Mouse (Mus musculus) layer of hippocampus, postnatal 14 days (tissue): ENCODE data around the gene B3gnt3. TPM values are rescaled to one million over a fixed set of nuclear protein-coding genes. Genes with fewer than 3 reads are reported as not detected.
A peak's percentile ranks its signal among the peaks of the same experiment; 100 is the strongest.
"Not testable (repeated sequence)": the region's sequence is repeated elsewhere in the genome, so short reads cannot be mapped to it uniquely, and the experiment has no call there.

ENCODE experiments used
- DNase-seq, 2 experiments: peaks; one replicate each; pipeline ENCODE4 v3.0.0; 2021 to 2022; ENCODE audit warnings: low spot score in 2 of 2, mixed read lengths in 1 of 2
- total RNA-seq, 2 experiments: library from RNA; stranded (reverse); gene quantifications; 2 replicates each; pipeline ENCODE4 v1.2.3; 2021

The B3gnt3 gene
- total RNA-seq, 2 experiments from 2014 or later, result 0.23 to 0.48 TPM

GRCm38 (mm10) chr8:71715531-71715930 lies 13.9 kb upstream of the B3gnt3 start:
- no peak for DNase-seq

GRCm38 (mm10) chr8:71711574-71711973 lies 10.0 kb upstream of the B3gnt3 start:
- DNase-seq, result no peak

- peak; percentile 81 to 87 for DNase-seq
Measured at GRCm38 (mm10) chr8:71709800-71710446, 8.3 kb upstream of the B3gnt3 start.

- DNase-seq, result no peak
Measured at GRCm38 (mm10) chr8:71709134-71709799, 7.7 kb upstream of the B3gnt3 start.

- DNase-seq, result no peak
Measured at GRCm38 (mm10) chr8:71707874-71708273, 6.3 kb upstream of the B3gnt3 start.

GRCm38 (mm10) chr8:71703400-71703799 lies 1.8 kb upstream of the B3gnt3 start:
- DNase-seq, result not testable (repeated sequence)

- no peak for DNase-seq
Measured at GRCm38 (mm10) chr8:71702923-71703322, 1.3 kb upstream of the B3gnt3 start.

- no peak for DNase-seq
Measured at GRCm38 (mm10) chr8:71702087-71702432, 471 bp upstream of the B3gnt3 start.

GRCm38 (mm10) chr8:71700493-71701269 lies 908 bp downstream of the B3gnt3 start:
- no peak for DNase-seq

GRCm38 (mm10) chr8:71695456-71695855 lies 6.1 kb downstream of the B3gnt3 start:
- DNase-seq, result not testable (repeated sequence)

- no peak for DNase-seq
Measured at GRCm38 (mm10) chr8:71693166-71694041, 8.2 kb downstream of the B3gnt3 start.

- no peak for DNase-seq
Measured at GRCm38 (mm10) chr8:71692509-71692908, 9.1 kb downstream of the B3gnt3 start.

GRCm38 (mm10) chr8:71689028-71689427 lies 12.6 kb downstream of the B3gnt3 start, which contains the start of gene Insl3:
TSS of gene Insl3 (plus strand) at chr8:71689214.
- no peak for DNase-seq

GRCm38 (mm10) chr8:71687616-71688015 lies 14.0 kb downstream of the B3gnt3 start:
- DNase-seq, result no peak

GRCm38 (mm10) chr8:71686143-71686734 lies 15.3 kb downstream of the B3gnt3 start:
- no peak for DNase-seq

- DNase-seq, result no peak
Measured at GRCm38 (mm10) chr8:71685573-71685972, 16.0 kb downstream of the B3gnt3 start.

GRCm38 (mm10) chr8:71684701-71685100 lies 16.9 kb downstream of the B3gnt3 start:
- DNase-seq, result no peak

- DNase-seq, result no peak
Measured at GRCm38 (mm10) chr8:71682832-71683231, 18.8 kb downstream of the B3gnt3 start.

- DNase-seq, result no peak
Measured at GRCm38 (mm10) chr8:71681369-71681915, 20.1 kb downstream of the B3gnt3 start.

GRCm38 (mm10) chr8:71680471-71680870 lies 21.1 kb downstream of the B3gnt3 start:
- no peak for DNase-seq
